In genomic region chr16:20169071-20169470, GRCm38 (mm10) we compare ENCODE assay signal across 23 mouse cellular contexts. TPM values are rescaled to one million over a fixed set of nuclear protein-coding genes. Genes with fewer than 3 reads are reported as not detected.
DNase-seq lines count a peak whose midpoint lies in the region; ATAC-seq and TF ChIP-seq lines count a peak whose summit lies in the region.
"Had no signal": no experiment of that assay in that cellular context is flagged by ENCODE, and none has a peak within 500 bp of the region (broad histone marks: within the 10 kb centered on the region; RNA-seq: fewer than 3 reads in every experiment).

No protein-coding gene starts in this region.

- TF ChIP-seq POLR2A in liver, adult 2 months (IDR thresholded peaks at IDR 0.05; ENCODE audit: extremely low read depth, insufficient read depth, low read length), result no peak

- H3K4me3 ChIP-seq in heart, embryonic 12.5 days, result no peak overlapping the region
- no peak overlapping the region for H3K4me3 ChIP-seq in liver, adult 2 months (ENCODE audit: insufficient read depth, low read depth, low read length)
- H3K4me3 ChIP-seq in liver, embryonic 15.5 days (replicated peaks), result no peak overlapping the region
- H3K4me3 ChIP-seq: embryonic facial prominence, embryonic 13.5 days; forebrain, embryonic 10.5 days; heart, adult 2 months; heart, embryonic 13.5 days; limb, embryonic 13.5 days had no signal

- ATAC-seq in heart, embryonic 12.5 days (ENCODE audit: insufficient number of reproducible peaks, low FRiP score), result no peak
- 0 out of 2 replicates have a peak, but pooled peaks have one; percentile 32 for ATAC-seq in liver, embryonic 15.5 days (ENCODE audit: insufficient read depth)
- ATAC-seq: Patski had no signal

- TF ChIP-seq CTCF in liver, adult 2 months (IDR thresholded peaks at IDR 0.05; ENCODE audit: low read depth, low read length), result no peak

- no peaks in the 10 kb centered on the region for H3K9me3 ChIP-seq in heart, embryonic 12.5 days (replicated peaks)
- H3K9me3 ChIP-seq in liver, embryonic 15.5 days (replicated peaks), result no peaks in the 10 kb centered on the region

- H3K9ac ChIP-seq in heart, embryonic 12.5 days, result no peak overlapping the region
- 0 out of 2 replicates have a peak overlapping the region, but pooled peaks have one; percentile 3 for H3K9ac ChIP-seq in liver, adult 2 months (ENCODE audit: low read depth, low read length)
- no peak overlapping the region for H3K9ac ChIP-seq in liver, embryonic 15.5 days
- H3K9ac ChIP-seq: embryonic facial prominence, embryonic 13.5 days; heart, embryonic 13.5 days; limb, embryonic 13.5 days had no signal

- H3K79me2 ChIP-seq in liver, adult 2 months (ENCODE audit: control insufficient read depth, insufficient read depth, low read length), result no peaks in the 10 kb centered on the region

- peak; percentile 56 for DNase-seq in heart, adult 11 months
- DNase-seq in liver, adult 2 months (ENCODE audit: extremely low read depth, low read depth, low spot score), result peak; percentile 79
- no peak for DNase-seq in liver
- peak; percentile 67 for DNase-seq in adipocyte (ENCODE audit: low spot score)
- no peak for DNase-seq in gastrocnemius, postnatal 4 days (ENCODE audit: low spot score in 2 of 2)
- no peak for DNase-seq in gastrocnemius, postnatal 10 days
- DNase-seq: cerebellum, adult 11 months; cerebellum, adult 9-10 months; gastrocnemius, postnatal 25 days; heart, adult 2 months; kidney, postnatal 14 days; lung, adult 2 months; right cerebral cortex, postnatal 25 days; thymus, adult 2 months; thymus, postnatal 36 days had no signal

- peaks cover 71% of the 10 kb centered on the region for H3K36me3 ChIP-seq in heart, embryonic 12.5 days
- peaks cover 26% of the 10 kb centered on the region for H3K36me3 ChIP-seq in liver, adult 2 months (ENCODE audit: control insufficient read depth, insufficient read depth, low read length)
- H3K36me3 ChIP-seq in liver, embryonic 15.5 days (replicated peaks), result peaks cover 55% of the 10 kb centered on the region

- no peak overlapping the region for H3K4me2 ChIP-seq in heart, embryonic 12.5 days
- no peak overlapping the region for H3K4me2 ChIP-seq in liver, embryonic 15.5 days
- H3K4me2 ChIP-seq: embryonic facial prominence, embryonic 13.5 days; heart, embryonic 13.5 days; limb, embryonic 13.5 days; midbrain, embryonic 11.5 days had no signal

- no peak overlapping the region for H3K27ac ChIP-seq in heart, embryonic 12.5 days (ENCODE audit: poor library complexity, severe bottlenecking)
- H3K27ac ChIP-seq in liver, adult 2 months (replicated peaks; ENCODE audit: insufficient read depth, low read depth, low read length), result peak overlapping the region; percentile 83
- H3K27ac ChIP-seq in liver, embryonic 15.5 days (replicated peaks), result peak overlapping the region; percentile 61; the same call in 1 of the 2 replicates
- H3K27ac ChIP-seq: embryonic facial prominence, embryonic 13.5 days; forebrain, embryonic 10.5 days; heart, adult 2 months; heart, embryonic 13.5 days; limb, embryonic 13.5 days had no signal

- H3K27me3 ChIP-seq in heart, embryonic 12.5 days (replicated peaks), result no peaks in the 10 kb centered on the region
- no peaks in the 10 kb centered on the region for H3K27me3 ChIP-seq in liver, adult 2 months (ENCODE audit: control insufficient read depth, insufficient read depth, low read length)
- no peaks in the 10 kb centered on the region for H3K27me3 ChIP-seq in liver, embryonic 15.5 days
- H3K27me3 ChIP-seq: embryonic facial prominence, embryonic 13.5 days; heart, embryonic 13.5 days; limb, embryonic 13.5 days; Patski had no signal

- WGBS in heart, embryonic 12.5 days, result 87% methylated on average over 3 of the region's 3 CpGs
- 23% methylated on average over 3 of the region's 3 CpGs for WGBS in liver, adult 2 months
- 84% methylated on average over 3 of the region's 3 CpGs for WGBS in liver, embryonic 15.5 days (ENCODE audit: insufficient replicate concordance)

- peaks cover 13% of the 10 kb centered on the region for H3K4me1 ChIP-seq in heart, embryonic 12.5 days (replicated peaks)
- H3K4me1 ChIP-seq in liver, adult 2 months (ENCODE audit: control insufficient read depth, insufficient read depth, low read length), result peaks cover 7% of the 10 kb centered on the region
- H3K4me1 ChIP-seq in liver, embryonic 15.5 days (replicated peaks), result peaks cover 13% of the 10 kb centered on the region
- H3K4me1 ChIP-seq: embryonic facial prominence, embryonic 13.5 days; forebrain, embryonic 10.5 days; limb, embryonic 13.5 days had no signal

RNA-seq across cellular contexts. Expression of gene Yeats2, which starts 28.2 kb away (rescaled TPM):
- polyA plus RNA-seq in heart, embryonic 12.5 days (2016; fragmentation: Nextera tagmentation; extraction: Ambion mirVana), result 33.3 and 33.5 TPM in 2 replicates
- total RNA-seq in liver, adult 2 months (2014; rRNA removed), result 7.7 and 8.7 TPM in 2 replicates
- polyA plus RNA-seq in liver, adult 2 months (2012; rRNA removed), result 5.2 and 7.1 TPM in 2 replicates
- polyA plus RNA-seq in liver, embryonic 15.5 days (2015; fragmentation: Nextera tagmentation; extraction: Ambion mirVana), result 4.7 and 5.1 TPM in 2 replicates
- 10 to 100 TPM; 42.0 to 51.7 TPM for total RNA-seq in gastrocnemius, postnatal 4 days (2021)
- total RNA-seq in gastrocnemius, postnatal 10 days (2021), result 10 to 100 TPM; 18.1 to 29.7 TPM

Comparison
In these comparisons a context has a peak if more than half of its experiments do, and no peak if none do; other contexts are left out.
1. DNase-seq: peak in heart, adult 11 months (single experiment), liver, adult 2 months (single experiment) and adipocyte (single experiment); none in liver (single experiment), gastrocnemius, postnatal 4 days (0 of 2) and gastrocnemius, postnatal 10 days (single experiment).